Mouse (Mus musculus) adrenal gland, adult 10 weeks (tissue): ENCODE measurements around the gene Tbc1d23. TPM values are rescaled to one million over a fixed set of nuclear protein-coding genes. Genes with fewer than 3 reads are reported as not detected.

Source experiments
- polyA plus RNA-seq: library from polyadenylated mRNA; stranded (reverse); fragments of 350-450 nt; fragmentation: Illumina TruSeq; extraction: RNeasy Lipid Tissue Mini Kit (QIAGEN cat#74804); gene quantifications from one replicate; pipeline ENCODE4 v1.2.3, GENCODE M21; 2014; ENCODE audit warnings: low read depth, low replicate concordance

The Tbc1d23 gene
- 67.5 TPM for polyA plus RNA-seq

DNA sequence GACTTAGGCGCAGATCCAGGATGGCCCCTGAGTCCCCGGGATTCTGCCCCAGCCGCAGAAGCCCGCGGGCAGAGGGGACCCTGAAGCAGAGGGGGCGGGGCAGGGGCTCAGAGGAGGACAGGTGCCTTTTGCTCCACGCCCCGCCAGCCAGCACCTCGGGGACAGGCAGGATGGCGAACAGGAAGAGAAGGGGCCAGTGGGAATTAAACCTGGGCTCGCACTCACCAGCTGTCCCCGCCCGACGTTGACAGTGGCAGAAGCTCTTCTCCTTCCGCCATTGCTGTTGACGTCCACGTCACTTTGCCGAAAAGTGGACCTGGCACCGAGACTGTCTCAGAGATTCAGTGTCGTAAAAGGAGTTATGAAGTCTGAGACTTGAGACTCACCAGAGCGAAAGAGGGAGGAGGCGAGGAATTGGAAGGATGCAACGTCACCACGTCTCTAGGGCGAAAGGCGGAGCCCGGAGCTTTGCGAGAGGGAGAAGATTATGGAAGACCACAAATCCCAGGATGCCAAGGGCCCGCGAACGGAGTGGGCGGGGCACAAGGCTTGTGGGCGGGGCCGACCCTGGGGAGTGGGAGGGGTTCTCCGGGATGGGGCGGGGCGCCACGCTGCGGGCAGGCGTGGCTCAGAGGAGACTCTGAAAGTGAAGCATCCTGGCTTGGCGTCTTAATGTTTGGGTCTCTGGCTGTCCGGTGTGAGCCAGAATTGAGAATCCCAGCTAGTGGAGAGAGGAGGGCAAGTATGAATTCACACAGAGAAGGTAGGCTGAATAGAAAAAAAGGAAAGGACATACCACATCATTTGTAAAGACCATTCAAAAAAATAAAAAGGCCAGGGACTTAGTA lies at the start of gene Tbc1d23:
Gene Tbc1d23, minus strand, starts transcription at position 416 of the 848 bp plus-strand sequence.

DNA sequence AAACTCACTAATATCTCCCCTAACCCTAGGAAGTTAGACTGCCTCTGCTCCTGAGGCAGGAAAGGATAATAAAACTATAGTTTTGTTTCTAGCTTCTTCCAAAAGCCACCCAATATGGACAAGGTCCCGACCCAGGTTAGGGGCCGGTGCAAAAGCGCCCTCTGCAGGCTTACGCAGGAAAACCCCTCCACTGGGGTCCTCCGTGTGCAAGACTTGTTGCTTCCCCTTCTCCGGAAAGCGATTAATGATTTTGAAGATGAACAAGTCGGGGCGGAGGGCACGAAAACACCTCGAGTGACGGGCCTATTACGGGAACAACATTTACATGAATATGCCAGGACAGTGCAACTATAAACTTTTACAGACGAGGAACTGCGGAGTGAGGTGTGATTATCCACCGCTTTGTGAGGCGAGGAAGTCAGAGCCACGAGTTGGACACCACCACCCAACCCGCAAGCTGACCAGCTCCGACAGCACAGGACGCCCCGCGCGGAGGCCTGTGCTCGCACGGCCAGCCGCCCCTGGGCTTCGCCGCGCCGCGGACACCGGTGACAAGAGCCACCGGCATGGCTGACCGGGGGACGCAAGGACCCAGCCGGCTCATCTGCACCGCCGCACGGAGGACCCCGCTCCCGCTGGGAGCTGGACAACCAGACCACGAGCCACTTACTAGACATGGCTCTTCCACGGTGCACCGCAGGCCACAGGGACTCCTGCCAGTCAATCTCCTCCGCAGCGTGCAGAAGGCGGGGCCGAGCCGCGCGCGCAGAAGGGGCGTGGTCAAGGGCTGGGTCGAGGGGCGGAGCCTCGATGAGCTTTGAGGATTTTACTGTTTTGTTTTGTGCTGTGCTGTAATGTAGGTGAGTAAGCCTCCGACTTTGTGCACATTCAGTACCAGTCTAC lies 64.4 kb downstream of the Tbc1d23 start, which contains the start of gene Nit2:
Gene Nit2, minus strand, starts transcription at position 731 of the 903 bp plus-strand sequence.

DNA sequence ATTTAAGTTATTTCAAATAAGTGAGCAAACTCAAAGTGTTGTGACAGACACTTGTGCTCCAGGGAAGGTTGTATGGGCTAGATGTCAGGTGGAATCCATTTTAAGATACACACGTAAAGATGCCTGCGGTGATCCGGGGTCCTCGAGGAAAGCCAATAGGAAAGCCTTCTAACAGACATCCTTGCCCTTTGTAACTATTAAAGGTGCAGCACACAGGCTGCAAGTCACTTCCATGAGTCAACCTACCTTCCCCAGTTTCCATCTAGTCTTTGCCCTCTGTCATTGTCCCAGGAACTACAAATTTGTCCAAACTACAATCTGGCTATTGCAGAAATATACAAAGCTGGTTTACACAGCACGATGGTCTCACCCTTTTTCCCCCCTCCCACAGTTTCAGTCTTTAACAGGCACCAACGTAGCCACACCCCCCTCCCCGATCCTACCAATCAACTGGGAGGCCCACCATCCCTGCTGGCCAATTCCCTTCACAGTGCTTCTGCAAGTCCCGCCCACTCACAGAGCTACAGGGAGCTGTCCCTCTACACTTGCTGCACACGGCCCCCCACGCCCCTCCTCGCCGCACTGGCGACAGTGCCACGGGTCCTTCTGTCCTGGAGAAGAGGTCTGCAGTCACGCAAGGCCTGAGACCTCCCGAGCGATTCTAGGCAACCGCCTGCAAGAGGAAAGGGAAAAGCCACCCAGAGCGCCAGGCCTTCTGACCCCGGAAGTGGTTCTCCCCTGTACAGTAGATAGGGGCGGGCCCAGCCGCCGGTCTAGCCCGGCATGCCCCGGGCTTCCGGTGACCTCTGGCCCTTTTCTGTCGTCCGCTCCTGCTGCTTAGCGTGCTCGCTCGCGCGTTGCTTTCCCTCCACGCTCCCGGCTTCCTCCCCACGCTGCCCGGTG lies 110.1 kb downstream of the Tbc1d23 start, which contains the start of gene Tomm70a:
Gene Tomm70a, plus strand, starts transcription at position 791 of the 903 bp plus-strand sequence.

Other genes starting within 250 kb of the Tbc1d23 start
- gene Tmem45a2, start 160.1 kb downstream of the Tbc1d23 start, polyA plus RNA-seq, result 1.2 TPM
- 183 TPM for gene Tomm70a, start 109.8 kb downstream of the Tbc1d23 start, polyA plus RNA-seq
- 64.9 TPM for gene Nit2, start 64.2 kb downstream of the Tbc1d23 start, polyA plus RNA-seq
- gene Tmem30c, start 61.4 kb upstream of the Tbc1d23 start, polyA plus RNA-seq, result not detected
- gene Filip1l, start 121.6 kb upstream of the Tbc1d23 start, polyA plus RNA-seq, result 69.0 TPM